Mouse (Mus musculus) liver, embryonic 18 days (tissue): ENCODE measurements around the gene Olfr1472. TPM values are rescaled to one million over a fixed set of nuclear protein-coding genes. Genes with fewer than 3 reads are reported as not detected.

Experiments used
- polyA plus RNA-seq: library from polyadenylated mRNA; depleted of rRNA; stranded (reverse); fragments of >200 nt; gene quantifications from 2 replicates; pipeline ENCODE4 v1.2.3, GENCODE M21; 2012; rRNA removed

Gene Olfr1472
- polyA plus RNA-seq, result not detected in 2 replicates

DNA sequence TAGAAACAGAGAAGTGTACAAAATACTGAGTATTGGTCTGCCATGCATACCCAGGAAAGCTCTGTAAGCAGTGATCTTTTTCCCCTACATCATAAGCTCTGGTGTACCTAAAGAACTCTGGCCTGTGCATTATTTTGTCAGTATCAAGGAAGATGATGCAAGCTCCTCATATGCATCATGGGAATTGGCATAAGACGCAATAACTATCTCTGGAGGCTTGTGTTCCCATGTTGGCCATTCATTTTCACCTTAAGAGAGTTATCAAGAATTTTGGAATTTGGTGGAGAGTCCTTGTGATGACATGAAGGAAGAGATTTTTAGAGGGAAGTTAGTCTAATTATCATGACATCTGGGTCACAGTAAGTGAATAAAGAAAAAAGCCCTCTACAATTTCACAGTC lies at the start of gene Olfr1472:
Gene Olfr1472 (minus strand): TSS at position 101 of the 400 bp plus-strand sequence.

DNA sequence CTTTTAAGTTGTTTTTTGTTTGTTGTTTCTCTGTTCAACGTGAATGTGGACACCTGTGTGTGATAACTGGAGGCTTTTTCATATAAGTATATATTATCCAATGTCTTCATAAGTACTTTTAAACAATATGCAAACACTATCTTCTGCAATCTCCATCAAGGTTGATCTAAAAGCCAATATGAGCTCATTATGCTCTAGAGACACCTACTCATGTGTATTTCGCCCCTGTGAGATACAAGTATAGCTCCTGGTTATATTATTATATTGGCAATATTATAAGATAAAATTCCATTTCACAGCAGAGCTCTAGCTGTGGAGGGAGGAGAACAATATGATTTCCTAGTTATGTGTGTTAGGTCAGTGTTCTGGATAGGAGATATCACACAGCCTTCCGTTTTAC lies 44.4 kb upstream of the Olfr1472 start, which contains the start of gene Olfr1477:
Gene Olfr1477 (plus strand): TSS at position 301 of the 400 bp plus-strand sequence.

DNA sequence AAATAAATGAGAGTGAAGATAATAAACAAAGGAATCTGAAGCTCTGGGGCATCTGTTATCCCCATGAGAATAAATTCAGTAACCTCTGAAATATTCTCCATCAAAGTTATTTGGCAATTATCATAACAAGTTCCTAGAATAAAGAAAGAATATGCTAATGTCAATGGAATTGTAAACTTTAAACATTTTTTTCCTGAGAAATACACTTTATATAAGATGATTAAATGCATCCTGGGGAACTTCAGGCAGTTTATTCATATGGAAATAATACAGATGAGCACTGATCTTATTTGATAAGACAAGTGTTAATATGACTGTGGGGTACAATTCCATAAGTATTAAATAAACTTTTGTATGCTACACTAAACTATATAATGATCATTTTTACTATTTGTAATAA lies 24.2 kb upstream of the Olfr1472 start, which contains the start of gene Olfr1475:
Gene Olfr1475 (minus strand): TSS at position 101 of the 400 bp plus-strand sequence.

DNA sequence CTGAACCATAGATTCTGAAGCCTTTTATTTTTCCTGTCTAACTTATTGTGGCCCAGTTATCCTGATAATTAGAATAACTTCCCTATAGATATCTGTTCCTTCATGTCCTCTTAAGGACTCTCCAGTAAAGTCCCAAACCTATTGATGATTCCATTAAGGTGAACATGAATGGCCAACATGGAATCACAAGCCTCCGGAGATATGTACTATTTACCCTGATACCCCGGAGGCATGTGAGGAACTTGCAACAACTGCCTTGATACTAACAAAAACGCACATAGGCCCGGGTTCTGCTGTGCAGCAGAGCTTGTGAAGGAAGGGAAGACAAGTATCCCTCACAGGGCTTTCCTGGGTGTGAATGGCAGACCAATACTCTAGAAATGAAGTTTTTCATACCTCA lies 13.4 kb upstream of the Olfr1472 start, which contains the start of gene Olfr1474:
Gene Olfr1474 (plus strand): TSS at position 301 of the 400 bp plus-strand sequence.

DNA sequence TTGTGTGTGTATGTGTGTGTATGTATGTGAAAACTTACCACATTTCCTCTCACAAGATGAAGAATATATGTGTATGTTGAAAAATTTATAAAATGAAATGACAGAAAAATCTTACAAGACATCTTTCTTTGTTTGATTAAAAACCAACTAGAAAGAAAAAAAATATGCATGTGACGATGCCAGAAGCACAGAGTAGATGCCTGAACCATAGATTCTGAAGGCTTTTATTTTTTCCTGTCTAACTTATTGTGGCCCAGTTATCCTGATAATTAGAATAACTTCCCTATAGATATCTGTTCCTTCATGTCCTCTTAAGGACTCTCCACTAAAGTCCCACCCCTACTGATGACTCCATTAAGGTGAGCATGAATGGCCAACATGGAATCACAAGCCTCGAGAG lies 12.8 kb downstream of the Olfr1472 start, which contains the start of gene Olfr1471:
Gene Olfr1471 (plus strand): TSS at position 301 of the 400 bp plus-strand sequence.

DNA sequence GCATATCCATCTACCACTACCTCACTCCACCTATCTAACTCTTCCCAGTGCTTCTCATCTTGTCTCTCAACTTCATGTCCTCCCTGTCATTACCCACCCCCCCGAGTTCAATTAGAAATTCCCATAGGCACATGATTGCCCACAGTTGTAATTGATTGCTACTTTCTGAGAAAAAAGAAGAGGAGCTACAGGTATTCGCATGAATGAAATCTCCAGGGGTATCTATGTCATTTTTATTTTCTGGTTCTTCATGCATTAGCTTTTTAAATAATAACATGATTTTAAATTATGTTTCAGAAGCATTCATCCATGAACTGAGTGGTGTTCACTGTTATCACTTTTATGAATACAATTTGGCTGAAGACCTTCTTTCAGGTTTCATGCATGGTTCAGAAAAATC lies 48.3 kb downstream of the Olfr1472 start, which contains the start of gene Olfr1469:
Gene Olfr1469 (plus strand): TSS at position 301 of the 400 bp plus-strand sequence.

Other genes starting within 250 kb of the Olfr1472 start
- gene Olfr1463, start 224.8 kb downstream of the Olfr1472 start, polyA plus RNA-seq, result not detected in 2 replicates
- gene Olfr1465, start 140.5 kb downstream of the Olfr1472 start, polyA plus RNA-seq, result not detected in 2 replicates
- gene Olfr1466, start 117.2 kb downstream of the Olfr1472 start, polyA plus RNA-seq, result not detected in 2 replicates
- not detected in 2 replicates for gene Olfr1467, start 93.8 kb downstream of the Olfr1472 start, polyA plus RNA-seq
- gene Olfr1469, start 48.2 kb downstream of the Olfr1472 start, polyA plus RNA-seq, result not detected in 2 replicates
- not detected in 2 replicates for gene Olfr1471, start 12.7 kb downstream of the Olfr1472 start, polyA plus RNA-seq
- not detected in 2 replicates for gene Olfr1474, start 13.5 kb upstream of the Olfr1472 start, polyA plus RNA-seq
- not detected in 2 replicates for gene Olfr1475, start 24.1 kb upstream of the Olfr1472 start, polyA plus RNA-seq
- gene Olfr1477, start 44.5 kb upstream of the Olfr1472 start, polyA plus RNA-seq, result not detected in 2 replicates
- gene Olfr1480, start 71.8 kb upstream of the Olfr1472 start, polyA plus RNA-seq, result not detected in 2 replicates
- gene Olfr1484, start 127.4 kb upstream of the Olfr1472 start, polyA plus RNA-seq, result not detected in 2 replicates
- gene Olfr1487, start 161.3 kb upstream of the Olfr1472 start, polyA plus RNA-seq, result not detected in 2 replicates
- gene Olfr1489, start 175.5 kb upstream of the Olfr1472 start, polyA plus RNA-seq, result not detected in 2 replicates
- not detected in 2 replicates for gene Olfr1490, start 195.0 kb upstream of the Olfr1472 start, polyA plus RNA-seq
- not detected in 2 replicates for gene Olfr1491, start 241.2 kb upstream of the Olfr1472 start, polyA plus RNA-seq